Mouse (Mus musculus): ENCODE results near the gene Polr2g. TPM values are rescaled to one million over a fixed set of nuclear protein-coding genes. Genes with fewer than 3 reads are reported as not detected.

The Polr2g gene
- total and polyA plus RNA-seq, 3 experiments = 181 to 188 TPM; not detected in 1

- TF ChIP-seq CTCF (IDR thresholded peaks at IDR 0.05 in 2 of 3, conservative IDR thresholded peaks at IDR 0.05 in 1 of 3; ENCODE audit: control insufficient read depth in 1 of 3, insufficient read depth in 1 of 3, low read depth in 2 of 3, low read length in 3 of 3, poor library complexity in 1 of 3, severe bottlenecking in 1 of 3) (no peak), TAL1 (IDR thresholded peaks at IDR 0.05; ENCODE audit: low read length) (no peak), BHLHE40 (IDR thresholded peaks at IDR 0.05; ENCODE audit: borderline replicate concordance, low read depth, low read length) (0 out of 2 replicates have a peak, but pooled peaks have one; percentile 12), RAD21 (IDR thresholded peaks at IDR 0.05; ENCODE audit: low read depth, low read length) (no peak), ZNF384 (IDR thresholded peaks at IDR 0.05; ENCODE audit: low read depth, low read length) (no peak; the same call in 1 of the 2 replicates), ETS1 (IDR thresholded peaks at IDR 0.05; ENCODE audit: low read depth, low read length) (peak; percentile 40), ELF1 (IDR thresholded peaks at IDR 0.05; ENCODE audit: low read depth, low read length) (peak; percentile 89), GATA1 (IDR thresholded peaks at IDR 0.05; ENCODE audit: low read depth, low read length) (no peak), ZC3H11A (IDR thresholded peaks at IDR 0.05; ENCODE audit: low read depth, low read length) (no peak), EP300 (IDR thresholded peaks at IDR 0.05; ENCODE audit: low read depth in 1 of 2, low read length in 2 of 2) (peak in 1 of 2 experiments; percentile 36; a peak in 2 of 4 replicates), RCOR1 (IDR thresholded peaks at IDR 0.05; ENCODE audit: low read depth, low read length) (no peak), CHD1 (IDR thresholded peaks at IDR 0.05; ENCODE audit: low read depth, low read length) (0 out of 2 replicates have a peak, but pooled peaks have one; percentile 30), SMC3 (IDR thresholded peaks at IDR 0.05; ENCODE audit: low read depth, low read length) (no peak), HCFC1 (IDR thresholded peaks at IDR 0.05; ENCODE audit: low read depth, low read length) (peak; percentile 62)
Observed at GRCm38 (mm10) chr19:8819596-8820423, 21.4 kb upstream of the Polr2g start, which contains the start of gene Hnrnpul2 (continued).

DNA sequence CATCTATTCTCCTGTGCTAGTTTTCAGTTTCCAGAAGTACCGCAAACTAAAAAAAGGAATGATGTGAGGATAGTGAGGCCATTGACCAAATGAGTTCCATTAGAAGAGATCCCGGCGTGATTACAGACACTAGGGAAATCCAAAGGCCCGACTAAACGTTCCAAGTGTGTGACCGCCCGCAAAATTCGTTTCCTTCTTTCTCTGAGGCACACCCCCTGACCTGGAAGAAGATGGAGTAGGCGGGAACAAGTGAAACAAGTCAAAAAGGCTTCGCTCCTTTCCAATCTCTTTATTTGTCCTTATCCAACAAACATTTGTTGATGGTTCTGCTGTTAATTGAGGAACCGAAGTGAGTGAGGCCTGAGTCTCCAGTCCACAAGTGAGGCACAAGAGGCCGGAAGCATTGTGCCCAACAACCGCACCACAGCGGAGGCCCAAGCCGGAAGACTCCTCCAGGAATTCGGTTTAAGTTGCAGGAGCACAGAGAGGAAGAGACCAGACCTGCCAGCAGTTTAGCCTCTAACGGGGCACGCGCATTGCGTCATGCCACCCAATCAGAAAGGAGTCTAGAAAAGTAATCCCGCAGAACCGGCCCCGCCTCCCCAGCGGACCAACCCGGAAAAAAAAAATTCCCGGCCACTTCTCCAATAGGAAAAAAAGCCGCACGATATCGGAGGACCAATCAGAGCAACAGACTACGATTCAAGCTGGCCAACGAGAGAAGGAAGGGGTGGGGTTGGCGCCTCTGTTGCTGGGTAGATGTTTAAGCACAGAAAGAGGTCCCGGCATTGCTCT is 20.6 kb upstream of the Polr2g start, which contains the start of gene Ttc9c:
Ttc9c (minus strand) TSS at position 533 of the 795 bp plus-strand sequence.
- Histone ChIP-seq H3K9me3 (replicated peaks; ENCODE audit: insufficient read depth, low read length) (no peaks in the 10 kb centered on the region), H3K27me3 (ENCODE audit: control insufficient read depth in 1 of 2, insufficient read depth in 2 of 2, low read length in 2 of 2) (no peaks in the 10 kb centered on the region), H3K27ac (ENCODE audit: control insufficient read depth, low read depth, low read length) (peak within 1 kb of the TSS; percentile 98), H3K9ac (ENCODE audit: control insufficient read depth, low read depth, low read length, poor library complexity, severe bottlenecking) (peak within 1 kb of the TSS; percentile 93), H3K36me3 (ENCODE audit: control insufficient read depth in 1 of 2, insufficient read depth in 2 of 2, low read length in 2 of 2) (peaks cover 8 to 31% of the 10 kb centered on the region in 2 experiments), H3K4me1 (ENCODE audit: control insufficient read depth in 1 of 2, insufficient read depth in 2 of 2, low read length in 2 of 2) (peaks cover 5 to 11% of the 10 kb centered on the region in 2 experiments; a peak in 3 of 4 replicates), H3K4me3 (ENCODE audit: control insufficient read depth in 1 of 2, insufficient read depth in 1 of 2, low read depth in 2 of 2, low read length in 2 of 2) (peak within 1 kb of the TSS; percentile 96 to 98), H3K79me2 (ENCODE audit: control insufficient read depth, insufficient read depth, low read length, poor library complexity) (peaks cover 53% of the 10 kb centered on the region)
- DNase-seq (ENCODE audit: low read depth, low spot score) = peak; percentile 99
- TF ChIP-seq MYB (IDR thresholded peaks at IDR 0.05; ENCODE audit: low read depth, low read length) (0 out of 2 replicates have a peak, but pooled peaks have one; percentile 11), TCF12 (IDR thresholded peaks at IDR 0.05; ENCODE audit: low read depth, low read length) (peak; percentile 50; the same call in 1 of the 2 replicates), NELFE (IDR thresholded peaks at IDR 0.05; ENCODE audit: low read depth, low read length) (peak; percentile 83), CTCF (IDR thresholded peaks at IDR 0.05 in 2 of 3, conservative IDR thresholded peaks at IDR 0.05 in 1 of 3; ENCODE audit: control insufficient read depth in 1 of 3, insufficient read depth in 1 of 3, low read depth in 2 of 3, low read length in 3 of 3, poor library complexity in 1 of 3, severe bottlenecking in 1 of 3) (no peak), ZMIZ1 (IDR thresholded peaks at IDR 0.05; ENCODE audit: low read depth, low read length) (no peak; the same call in 1 of the 2 replicates), MAFK (IDR thresholded peaks at IDR 0.05; ENCODE audit: borderline replicate concordance, low read depth, low read length) (no peak), SIN3A (IDR thresholded peaks at IDR 0.05; ENCODE audit: low read length) (peak; percentile 94), ZKSCAN1 (IDR thresholded peaks at IDR 0.05; ENCODE audit: low read depth, low read length) (no peak), E2F4 (IDR thresholded peaks at IDR 0.05; ENCODE audit: borderline replicate concordance, low read depth, low read length) (no peak), CHD2 (IDR thresholded peaks at IDR 0.05; ENCODE audit: low read length) (peak; percentile 87), MXI1 (IDR thresholded peaks at IDR 0.05; ENCODE audit: low read depth, low read length) (peak; percentile 27), USF1 (IDR thresholded peaks at IDR 0.05; ENCODE audit: low read depth, low read length) (peak; percentile 62), ZNF384 (IDR thresholded peaks at IDR 0.05; ENCODE audit: low read depth, low read length) (peak; percentile 95), CHD1 (IDR thresholded peaks at IDR 0.05; ENCODE audit: low read depth, low read length) (no peak; the same call in 1 of the 2 replicates), JUND (IDR thresholded peaks at IDR 0.05; ENCODE audit: low read depth, low read length) (no peak), POLR2A (IDR thresholded peaks at IDR 0.05; ENCODE audit: control insufficient read depth in 1 of 2, insufficient read depth in 1 of 2, low read depth in 1 of 2, low read length in 2 of 2, poor library complexity in 1 of 2) (peak in 1 of 2 experiments; percentile 88; a peak in 2 of 4 replicates), TAL1 (IDR thresholded peaks at IDR 0.05; ENCODE audit: low read length) (no peak), UBTF (IDR thresholded peaks at IDR 0.05; ENCODE audit: borderline replicate concordance, insufficient read depth, low read depth, low read length) (no peak), MEF2A (IDR thresholded peaks at IDR 0.05; ENCODE audit: extremely low read depth, insufficient replicate concordance, low read depth, low read length, poor library complexity, severe bottlenecking) (no peak), MAZ (IDR thresholded peaks at IDR 0.05; ENCODE audit: low read depth, low read length) (peak; percentile 48; the same call in 1 of the 2 replicates)
